In genomic region chr14:19733490-19734282, GRCm38 (mm10) we compare ENCODE assay signal across 8 mouse cellular contexts. TPM values are rescaled to one million over a fixed set of nuclear protein-coding genes. Genes with fewer than 3 reads are reported as not detected.
DNase-seq lines count a peak whose midpoint lies in the region; ATAC-seq lines count a peak whose summit lies in the region.
"Had no signal": no experiment of that assay in that cellular context is flagged by ENCODE, and none has a peak within 500 bp of the region (broad histone marks: within the 10 kb centered on the region; RNA-seq: fewer than 3 reads in every experiment).

No protein-coding gene starts in this region.

- no peak overlapping the region for H3K4me3 ChIP-seq in midbrain, embryonic 10.5 days

- no peaks in the 10 kb centered on the region for H3K36me3 ChIP-seq in midbrain, embryonic 10.5 days

- ATAC-seq in common myeloid progenitor, adult 5-6 weeks (replicated peaks; ENCODE audit: low read depth, poor library complexity, severe bottlenecking) = peak; percentile 89

- H3K4me1 ChIP-seq in midbrain, embryonic 10.5 days = peaks cover 18% of the 10 kb centered on the region

- peak; percentile 5 to 20 for DNase-seq in adrenal gland, adult 18-20 months (ENCODE audit: low spot score in 2 of 2)
- DNase-seq in heart, postnatal 4 days = peak; percentile 62
- DNase-seq in lung, postnatal 10 days = peak; percentile 74
- DNase-seq in natural killer cell, adult 2 months (ENCODE audit: low spot score in 2 of 2) = no peak
- DNase-seq in midbrain, embryonic 10.5 days (ENCODE audit: low spot score) = no peak
- no peak for DNase-seq in cerebellum, postnatal 25 days
- DNase-seq: retina, postnatal 1 day had no signal

- WGBS in midbrain, embryonic 10.5 days = 83% methylated on average over 4 of the region's 4 CpGs

- H3K27ac ChIP-seq in midbrain, embryonic 10.5 days (replicated peaks) = no peak overlapping the region

- no peaks in the 10 kb centered on the region; the same call in 1 of the 2 replicates for H3K27me3 ChIP-seq in midbrain, embryonic 10.5 days (ENCODE audit: low read depth, poor library complexity, severe bottlenecking)

- no peaks in the 10 kb centered on the region for H3K9me3 ChIP-seq in midbrain, embryonic 10.5 days (replicated peaks)

RNA-seq across cellular contexts. Expression of gene Nid2, which starts 17.4 kb away (rescaled TPM):
- total RNA-seq in adrenal gland, adult 18-20 months (2021) = 10 to 100 TPM in 1 of 2 experiments, 1 to 10 TPM in 1; 8.1 to 14.2 TPM
- total RNA-seq in common myeloid progenitor, adult 5-6 weeks (2017) = 0.82 and 1.2 TPM in 2 replicates
- total RNA-seq in heart, postnatal 4 days (2021) = 100 to 1,000 TPM; 118 to 125 TPM
- polyA plus RNA-seq in midbrain, embryonic 10.5 days (2016; fragmentation: Nextera tagmentation; extraction: Ambion mirVana) = 41.0 and 41.6 TPM in 2 replicates

Comparison
In these comparisons a context has a peak if more than half of its experiments do, and no peak if none do; other contexts are left out.
1. DNase-seq: peak in adrenal gland, adult 18-20 months (2 of 2), heart, postnatal 4 days (single experiment) and lung, postnatal 10 days (single experiment); none in natural killer cell, adult 2 months (0 of 2), midbrain, embryonic 10.5 days (single experiment) and cerebellum, postnatal 25 days (0 of 2).
2. RNA of gene Nid2, which starts 17.4 kb away (total RNA-seq): 118 to 125 TPM in heart, postnatal 4 days; 8.1 to 14.2 TPM in adrenal gland, adult 18-20 months and 0.82 to 1.2 TPM in common myeloid progenitor, adult 5-6 weeks; every median in the first group is over 4 times any median in the second.